Mouse (Mus musculus): ENCODE results near the gene L3mbtl4. TPM values are rescaled to one million over a fixed set of nuclear protein-coding genes. Genes with fewer than 3 reads are reported as not detected.

Gene L3mbtl4
- polyA plus RNA-seq, 1 experiment from 2014 or later, result 6.6 TPM

DNA sequence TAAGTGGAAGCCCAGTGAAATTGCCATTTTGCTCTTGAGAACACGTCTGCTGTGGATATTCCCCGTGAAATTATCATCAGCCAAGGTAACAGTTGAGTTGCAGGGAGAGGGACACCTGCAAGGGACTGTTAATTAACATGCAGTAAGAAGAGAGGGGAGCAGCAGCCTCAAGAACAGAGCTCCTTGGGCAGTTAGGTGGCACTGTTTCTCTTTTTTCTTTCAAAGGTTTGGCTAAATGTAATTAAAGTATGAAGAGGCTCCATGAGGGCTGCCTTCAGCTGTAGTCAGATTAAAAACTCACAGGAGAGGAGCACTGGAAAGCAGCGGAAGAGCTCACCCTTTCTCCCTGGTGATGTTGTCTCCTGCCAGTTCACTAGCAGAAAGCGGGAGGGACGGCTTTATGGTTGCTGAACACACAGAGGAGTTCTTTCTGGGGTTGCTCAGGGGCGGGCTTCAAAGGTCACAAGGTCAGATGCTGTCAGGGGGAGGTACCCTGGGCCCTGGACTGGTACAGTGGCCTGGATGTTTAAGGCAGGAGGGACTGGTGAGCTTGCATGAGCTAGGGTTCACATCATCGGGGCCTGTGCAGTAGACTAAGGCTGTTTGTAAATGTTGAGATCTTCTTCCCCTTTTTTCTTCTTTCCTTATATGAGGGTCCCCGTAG lies 11.7 kb downstream of the L3mbtl4 start:
- H3K9me3 ChIP-seq (ENCODE audit: control insufficient read depth, low read length), result no peaks in the 10 kb centered on the region
- peaks cover 2% of the 10 kb centered on the region; the same call in 1 of the 2 replicates for H3K4me1 ChIP-seq (ENCODE audit: control insufficient read depth, insufficient read depth, low read depth, low read length)
- H3K4me3 ChIP-seq (ENCODE audit: low read length), result no peak overlapping the region
- H3K9ac ChIP-seq (ENCODE audit: low read depth, low read length), result no peak overlapping the region
- WGBS, result 28% methylated on average over 8 of the region's 8 CpGs
- ATAC-seq, result peak; percentile 74; the same call in 1 of the 2 replicates
- H3K27me3 ChIP-seq (replicated peaks; ENCODE audit: control insufficient read depth, insufficient read depth, low read length), result no peaks in the 10 kb centered on the region
- no peaks in the 10 kb centered on the region for H3K36me3 ChIP-seq (ENCODE audit: control insufficient read depth, insufficient read depth, low read length)
- H3K27ac ChIP-seq (ENCODE audit: low read depth, low read length), result no peak overlapping the region
- H3K4me2 ChIP-seq (ENCODE audit: low read length), result no peak overlapping the region

GRCm38 (mm10) chr17:68288094-68288493 lies 14.5 kb downstream of the L3mbtl4 start:
- H3K4me2 ChIP-seq (ENCODE audit: low read length), result no peak overlapping the region
- ATAC-seq, result no peak
- H3K27ac ChIP-seq (ENCODE audit: low read depth, low read length), result no peak overlapping the region
- H3K27me3 ChIP-seq (replicated peaks; ENCODE audit: control insufficient read depth, insufficient read depth, low read length), result no peaks in the 10 kb centered on the region
- no peaks in the 10 kb centered on the region for H3K9me3 ChIP-seq (ENCODE audit: control insufficient read depth, low read length)
- peaks cover 2% of the 10 kb centered on the region; the same call in 1 of the 2 replicates for H3K4me1 ChIP-seq (ENCODE audit: control insufficient read depth, insufficient read depth, low read depth, low read length)
- no peak overlapping the region for H3K9ac ChIP-seq (ENCODE audit: low read depth, low read length)
- no peaks in the 10 kb centered on the region for H3K36me3 ChIP-seq (ENCODE audit: control insufficient read depth, insufficient read depth, low read length)
- 85% methylated on average over 4 of the region's 4 CpGs for WGBS
- H3K4me3 ChIP-seq (ENCODE audit: low read length), result no peak overlapping the region

GRCm38 (mm10) chr17:68288699-68289098 lies 15.1 kb downstream of the L3mbtl4 start:
- no peak overlapping the region for H3K27ac ChIP-seq (ENCODE audit: low read depth, low read length)
- H3K4me1 ChIP-seq (ENCODE audit: control insufficient read depth, insufficient read depth, low read depth, low read length), result peaks cover 2% of the 10 kb centered on the region; the same call in 1 of the 2 replicates
- 93% methylated on average over 8 of the region's 8 CpGs for WGBS
- H3K36me3 ChIP-seq (ENCODE audit: control insufficient read depth, insufficient read depth, low read length), result no peaks in the 10 kb centered on the region
- ATAC-seq, result no peak
- no peak overlapping the region for H3K4me3 ChIP-seq (ENCODE audit: low read length)
- no peak overlapping the region for H3K9ac ChIP-seq (ENCODE audit: low read depth, low read length)
- H3K4me2 ChIP-seq (ENCODE audit: low read length), result no peak overlapping the region
- H3K9me3 ChIP-seq (ENCODE audit: control insufficient read depth, low read length), result no peaks in the 10 kb centered on the region
- H3K27me3 ChIP-seq (replicated peaks; ENCODE audit: control insufficient read depth, insufficient read depth, low read length), result no peaks in the 10 kb centered on the region

- Histone ChIP-seq H3K9ac (ENCODE audit: low read depth, low read length) (no peak overlapping the region), H3K36me3 (ENCODE audit: control insufficient read depth, insufficient read depth, low read length) (no peaks in the 10 kb centered on the region), H3K27ac (ENCODE audit: low read depth, low read length) (no peak overlapping the region), H3K4me2 (ENCODE audit: low read length) (no peak overlapping the region), H3K27me3 (replicated peaks; ENCODE audit: control insufficient read depth, insufficient read depth, low read length) (no peaks in the 10 kb centered on the region), H3K4me3 (ENCODE audit: low read length) (no peak overlapping the region), H3K9me3 (ENCODE audit: control insufficient read depth, low read length) (no peaks in the 10 kb centered on the region), H3K4me1 (ENCODE audit: control insufficient read depth, insufficient read depth, low read depth, low read length) (no peaks in the 10 kb centered on the region)
- WGBS, result 48% methylated on average over 9 of the region's 9 CpGs
- ATAC-seq, result no peak
Measured at GRCm38 (mm10) chr17:68291713-68292364, 18.2 kb downstream of the L3mbtl4 start.

- Histone ChIP-seq H3K27ac (ENCODE audit: low read depth, low read length) (no peak overlapping the region), H3K4me2 (ENCODE audit: low read length) (no peak overlapping the region), H3K9ac (ENCODE audit: low read depth, low read length) (no peak overlapping the region), H3K4me1 (ENCODE audit: control insufficient read depth, insufficient read depth, low read depth, low read length) (no peaks in the 10 kb centered on the region), H3K27me3 (replicated peaks; ENCODE audit: control insufficient read depth, insufficient read depth, low read length) (no peaks in the 10 kb centered on the region), H3K9me3 (ENCODE audit: control insufficient read depth, low read length) (no peaks in the 10 kb centered on the region), H3K36me3 (ENCODE audit: control insufficient read depth, insufficient read depth, low read length) (no peaks in the 10 kb centered on the region), H3K4me3 (ENCODE audit: low read length) (no peak overlapping the region)
- ATAC-seq, result peak; percentile 52; the same call in 1 of the 2 replicates
- WGBS, result 53% methylated on average over 6 of the region's 6 CpGs
Measured at GRCm38 (mm10) chr17:68308381-68308780, 34.8 kb downstream of the L3mbtl4 start.

DNA sequence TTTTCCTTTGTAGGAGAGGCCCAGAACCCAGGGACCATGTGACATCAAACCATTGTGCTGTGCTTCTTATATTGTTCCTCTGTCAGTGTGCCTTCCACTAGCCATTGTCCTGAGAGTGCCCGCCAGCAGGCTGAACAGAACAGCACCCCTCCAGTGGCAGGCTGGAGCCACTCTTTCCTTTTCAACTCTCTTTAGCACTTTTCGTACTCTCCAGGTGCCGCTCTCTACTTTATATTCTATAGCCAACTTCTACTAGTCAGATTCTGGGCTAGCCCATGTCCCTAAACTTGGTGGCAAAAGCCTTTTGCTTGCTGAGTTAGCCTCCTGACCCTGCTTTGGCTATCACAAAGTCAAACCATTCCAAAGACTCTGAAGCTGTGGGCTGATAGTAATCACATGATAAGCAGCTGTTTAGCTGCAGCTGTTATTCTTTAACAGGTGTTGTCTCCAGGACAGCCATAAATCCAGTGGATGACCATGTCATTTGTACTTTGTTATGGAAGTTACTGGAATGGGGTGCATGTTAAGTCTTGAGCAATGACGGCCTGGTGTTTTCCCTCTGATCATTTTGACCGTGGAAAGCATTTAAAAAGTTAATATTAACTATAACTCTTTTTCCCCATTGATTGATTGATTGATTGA lies 38.8 kb downstream of the L3mbtl4 start:
- Histone ChIP-seq H3K9ac (ENCODE audit: low read depth, low read length) (no peak overlapping the region), H3K27ac (ENCODE audit: low read depth, low read length) (no peak overlapping the region), H3K4me3 (ENCODE audit: low read length) (no peak overlapping the region), H3K4me2 (ENCODE audit: low read length) (no peak overlapping the region), H3K4me1 (ENCODE audit: control insufficient read depth, insufficient read depth, low read depth, low read length) (no peaks in the 10 kb centered on the region), H3K9me3 (ENCODE audit: control insufficient read depth, low read length) (no peaks in the 10 kb centered on the region), H3K27me3 (replicated peaks; ENCODE audit: control insufficient read depth, insufficient read depth, low read length) (no peaks in the 10 kb centered on the region), H3K36me3 (ENCODE audit: control insufficient read depth, insufficient read depth, low read length) (no peaks in the 10 kb centered on the region)
- no peak for ATAC-seq
- WGBS, result 64% methylated on average over 5 of the region's 5 CpGs

- Histone ChIP-seq H3K27ac (ENCODE audit: low read depth, low read length) (no peak overlapping the region), H3K4me3 (ENCODE audit: low read length) (no peak overlapping the region), H3K4me1 (ENCODE audit: control insufficient read depth, insufficient read depth, low read depth, low read length) (no peaks in the 10 kb centered on the region), H3K9ac (ENCODE audit: low read depth, low read length) (no peak overlapping the region), H3K36me3 (ENCODE audit: control insufficient read depth, insufficient read depth, low read length) (no peaks in the 10 kb centered on the region), H3K9me3 (ENCODE audit: control insufficient read depth, low read length) (no peaks in the 10 kb centered on the region), H3K4me2 (ENCODE audit: low read length) (no peak overlapping the region), H3K27me3 (replicated peaks; ENCODE audit: control insufficient read depth, insufficient read depth, low read length) (no peaks in the 10 kb centered on the region)
- no peak for ATAC-seq
- 93% methylated on average over 8 of the region's 8 CpGs for WGBS
Measured at GRCm38 (mm10) chr17:68320940-68321339, 47.3 kb downstream of the L3mbtl4 start.

- H3K27ac ChIP-seq (ENCODE audit: low read depth, low read length), result no peak overlapping the region
- H3K9me3 ChIP-seq (ENCODE audit: control insufficient read depth, low read length), result no peaks in the 10 kb centered on the region
- no peak overlapping the region for H3K4me2 ChIP-seq (ENCODE audit: low read length)
- no peaks in the 10 kb centered on the region for H3K27me3 ChIP-seq (replicated peaks; ENCODE audit: control insufficient read depth, insufficient read depth, low read length)
- H3K4me3 ChIP-seq (ENCODE audit: low read length), result no peak overlapping the region
- no peaks in the 10 kb centered on the region for H3K36me3 ChIP-seq (ENCODE audit: control insufficient read depth, insufficient read depth, low read length)
- H3K4me1 ChIP-seq (ENCODE audit: control insufficient read depth, insufficient read depth, low read depth, low read length), result no peaks in the 10 kb centered on the region
- no peak for ATAC-seq
- WGBS, result 72% methylated on average over 3 of the region's 3 CpGs
- no peak overlapping the region for H3K9ac ChIP-seq (ENCODE audit: low read depth, low read length)
Measured at GRCm38 (mm10) chr17:68322607-68323006, 49.0 kb downstream of the L3mbtl4 start.

- WGBS, result 81% methylated on average over 5 of the region's 5 CpGs
- ATAC-seq, result no peak
- H3K9ac ChIP-seq (ENCODE audit: low read depth, low read length), result no peak overlapping the region
- H3K4me1 ChIP-seq (ENCODE audit: control insufficient read depth, insufficient read depth, low read depth, low read length), result no peaks in the 10 kb centered on the region
- no peak overlapping the region for H3K27ac ChIP-seq (ENCODE audit: low read depth, low read length)
- H3K4me3 ChIP-seq (ENCODE audit: low read length), result no peak overlapping the region
- no peaks in the 10 kb centered on the region for H3K36me3 ChIP-seq (ENCODE audit: control insufficient read depth, insufficient read depth, low read length)
- no peaks in the 10 kb centered on the region for H3K9me3 ChIP-seq (ENCODE audit: control insufficient read depth, low read length)
- H3K27me3 ChIP-seq (replicated peaks; ENCODE audit: control insufficient read depth, insufficient read depth, low read length), result no peaks in the 10 kb centered on the region
- no peak overlapping the region for H3K4me2 ChIP-seq (ENCODE audit: low read length)
Measured at GRCm38 (mm10) chr17:68332225-68332624, 58.6 kb downstream of the L3mbtl4 start.

All from hindbrain, embryonic 16.5 days (tissue).